Mouse (Mus musculus): ENCODE measurements at regions not wholly inside any gene's neighbourhood (a gene's known extent, or its start where the extent isn't known, plus 50 kb on each side); places are given as distances from the start of the nearest gene placed in this dataset.

DNA sequence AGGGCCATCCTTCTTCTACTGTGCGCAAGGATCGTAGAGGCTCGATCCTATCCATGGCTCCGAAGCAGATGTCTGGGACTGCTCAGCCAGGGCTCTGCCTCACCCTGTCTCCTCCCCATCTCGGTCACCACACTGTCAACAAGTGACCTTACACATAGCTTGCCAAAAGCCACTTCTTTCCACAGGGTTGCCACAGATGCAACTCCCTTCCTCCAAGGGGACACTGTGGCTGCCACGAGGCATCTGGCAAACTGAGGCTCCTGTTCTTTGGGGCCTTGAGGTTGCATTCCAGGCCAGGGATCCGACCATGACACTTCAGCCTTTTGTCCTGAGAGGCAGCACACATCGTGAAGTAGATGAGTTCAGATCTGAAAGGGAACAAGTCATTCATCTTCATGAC is 112.5 kb upstream of the Irf2bp2 start:
- TF ChIP-seq E2F4 (IDR thresholded peaks at IDR 0.05; ENCODE audit: borderline replicate concordance, low read depth, low read length) (no peak), POLR2A (IDR thresholded peaks at IDR 0.05; ENCODE audit: control insufficient read depth in 1 of 2, insufficient read depth in 1 of 2, low read depth in 1 of 2, low read length in 2 of 2, poor library complexity in 1 of 2) (no peak), MEF2A (IDR thresholded peaks at IDR 0.05; ENCODE audit: extremely low read depth, insufficient replicate concordance, low read depth, low read length, poor library complexity, severe bottlenecking) (no peak), UBTF (IDR thresholded peaks at IDR 0.05; ENCODE audit: borderline replicate concordance, insufficient read depth, low read depth, low read length) (no peak), CTCF (IDR thresholded peaks at IDR 0.05 in 2 of 3, conservative IDR thresholded peaks at IDR 0.05 in 1 of 3; ENCODE audit: control insufficient read depth in 1 of 3, insufficient read depth in 1 of 3, low read depth in 2 of 3, low read length in 3 of 3, poor library complexity in 1 of 3, severe bottlenecking in 1 of 3) (no peak), GATA1 (IDR thresholded peaks at IDR 0.05; ENCODE audit: low read depth, low read length) (no peak), MAFK (IDR thresholded peaks at IDR 0.05; ENCODE audit: borderline replicate concordance, low read depth, low read length) (no peak), KAT2A (conservative IDR thresholded peaks at IDR 0.05; ENCODE audit: low read depth, low read length) (no peak), EP300 (IDR thresholded peaks at IDR 0.05; ENCODE audit: low read depth in 1 of 2, low read length in 2 of 2) (no peak), ETS1 (IDR thresholded peaks at IDR 0.05; ENCODE audit: low read depth, low read length) (no peak), CHD2 (IDR thresholded peaks at IDR 0.05; ENCODE audit: low read length) (no peak), USF2 (IDR thresholded peaks at IDR 0.05; ENCODE audit: borderline replicate concordance in 1 of 2, insufficient read depth in 1 of 2, low read depth in 1 of 2, low read length in 2 of 2) (no peak), CHD1 (IDR thresholded peaks at IDR 0.05; ENCODE audit: low read depth, low read length) (no peak), NELFE (IDR thresholded peaks at IDR 0.05; ENCODE audit: low read depth, low read length) (no peak)
